Mouse (Mus musculus) intestine, postnatal 0 days (tissue): ENCODE data around the gene Arhgap31. TPM values are rescaled to one million over a fixed set of nuclear protein-coding genes. Genes with fewer than 3 reads are reported as not detected.

Source experiments
- ATAC-seq: fragments of 200-750 bp; cut with Nextera tagmentation; 2 replicates; pipeline ENCODE4 v1.8.0; 2017; ENCODE audit warnings: mild to moderate bottlenecking, moderate TSS enrichment, moderate library complexity
- H3K27ac ChIP-seq: fragments of 300-500 bp; sonication (generic); 2 replicates; pipeline ENCODE4 v1.5.1; 2014; ENCODE audit warnings: mild to moderate bottlenecking, low read depth, low read length, moderate library complexity
- H3K27me3 ChIP-seq: fragments of 300-500 bp; sonication (generic); replicated peaks from 2 replicates; pipeline ENCODE4 v1.6.1; 2014; ENCODE audit warnings: low read length, mixed read lengths; ENCODE audit not compliant: control insufficient read depth, insufficient read depth
- H3K36me3 ChIP-seq: fragments of 300-500 bp; sonication (generic); 2 replicates; pipeline ENCODE4 v1.6.1; 2014; ENCODE audit warnings: mild to moderate bottlenecking, moderate library complexity; ENCODE audit not compliant: control insufficient read depth, insufficient read depth
- H3K4me1 ChIP-seq: fragments of 300-500 bp; sonication (generic); replicated peaks from 2 replicates; pipeline ENCODE4 v1.6.1; 2014; ENCODE audit warnings: antibody characterized with exemption, low read length, mixed read lengths; ENCODE audit not compliant: control insufficient read depth, insufficient read depth
- H3K4me2 ChIP-seq: fragments of 300-500 bp; sonication (generic); replicated peaks from 2 replicates; pipeline ENCODE4 v1.6.1; 2014; ENCODE audit warnings: low read depth, mild to moderate bottlenecking, moderate library complexity
- H3K4me3 ChIP-seq: fragments of 300-500 bp; sonication (generic); 2 replicates; pipeline ENCODE4 v1.5.1; 2014; ENCODE audit warnings: low read depth, low read length
- H3K9ac ChIP-seq: fragments of 300-500 bp; sonication (generic); 2 replicates; pipeline ENCODE4 v1.6.1; 2014; ENCODE audit warnings: mild to moderate bottlenecking, low read depth, low read length
- H3K9me3 ChIP-seq: fragments of 300-500 bp; sonication (generic); 2 replicates; pipeline ENCODE4 v1.6.1; 2016; ENCODE audit warnings: mixed run types; ENCODE audit not compliant: control insufficient read depth
- CTCF ChIP-seq: sonication (generic); IDR thresholded peaks from 2 replicates; pipeline ENCODE4 v1.5.1; 2016; ENCODE audit warnings: low read depth, mild to moderate bottlenecking, control low read depth, antibody characterized with exemption, moderate library complexity
- WGBS: fragments of 180-500 bp; shearing (Covaris S2); extraction: QIAGEN DNeasy Blood & Tissue Kit; methylation state at CpG from one replicate; pipeline ENCODE4 v1.1.7; 2014; 5-methylcytosine and 5-hydroxymethylcytosine counted together
- polyA plus RNA-seq: library from polyadenylated mRNA; unstranded; fragments of >200 nt; fragmentation: Nextera tagmentation; extraction: Ambion mirVana; gene quantifications from 2 replicates; pipeline ENCODE4 v1.2.1, GENCODE M21; 2015

Arhgap31 gene
- polyA plus RNA-seq = 2.8 and 3.1 TPM in 2 replicates

DNA sequence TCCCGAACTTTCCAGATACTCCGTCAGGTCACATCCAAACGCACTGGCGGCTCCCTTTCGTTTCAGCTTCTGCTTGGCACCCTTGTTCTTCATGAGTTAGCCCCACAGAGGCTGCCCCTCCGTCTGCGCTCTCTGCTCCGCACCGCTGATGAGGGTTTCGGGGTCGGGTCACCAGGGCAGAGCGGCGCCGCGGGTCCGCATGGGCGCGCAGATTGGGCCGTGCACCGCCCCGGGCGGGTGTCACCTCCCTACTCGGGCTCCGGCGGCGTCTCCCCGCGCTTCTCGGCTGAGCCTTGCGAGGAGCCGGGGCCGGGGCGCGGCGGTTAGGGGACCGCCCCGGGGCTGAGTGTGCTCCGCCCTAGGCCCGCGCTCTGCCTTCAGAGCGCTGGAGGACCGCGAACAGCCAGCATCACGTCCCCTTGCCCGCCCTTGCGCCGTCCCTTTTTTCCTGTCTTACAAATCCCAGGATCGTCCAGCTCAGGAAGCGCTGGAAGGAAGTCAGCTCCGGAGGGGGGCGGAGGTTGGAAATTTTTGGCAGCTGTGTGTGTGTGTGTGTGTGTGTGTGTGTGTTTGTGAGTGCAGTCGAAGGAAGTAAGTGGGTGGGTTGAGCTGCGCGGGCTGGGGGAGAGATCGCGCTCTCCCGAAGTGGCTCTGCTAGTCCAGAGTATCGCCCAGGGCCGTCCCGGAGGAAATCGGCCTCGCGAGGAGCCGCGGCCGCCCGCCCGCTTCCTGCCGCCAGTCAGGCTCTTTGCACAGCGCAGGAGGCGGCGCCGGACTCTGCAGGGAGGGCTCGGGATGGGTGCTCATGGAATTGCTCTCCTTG lies at the start of gene Arhgap31:
Gene Arhgap31, minus strand, starts transcription at position 694 of the 823 bp plus-strand sequence.
- Histone ChIP-seq H3K9ac (peak within 1 kb of the TSS; percentile 59), H3K4me2 (peak within 1 kb of the TSS; percentile 92), H3K36me3 (no peaks in the 10 kb centered on the region), H3K9me3 (no peaks in the 10 kb centered on the region), H3K27ac (peak within 1 kb of the TSS; percentile 82), H3K27me3 (no peaks in the 10 kb centered on the region), H3K4me3 (peak within 1 kb of the TSS; percentile 65), H3K4me1 (no peaks in the 10 kb centered on the region)
- TF ChIP-seq CTCF = no peak
- peak; percentile 86 for ATAC-seq
- WGBS = under 1% methylated on average over 71 of the region's 74 CpGs

GRCm38 (mm10) chr16:38762401-38762800 lies 49.3 kb upstream of the Arhgap31 start:
- H3K27ac ChIP-seq = no peak overlapping the region
- no peak for ATAC-seq
- no peaks in the 10 kb centered on the region for H3K4me1 ChIP-seq
- no peak overlapping the region for H3K4me3 ChIP-seq
- 85% methylated on average over 8 of the region's 8 CpGs for WGBS
- H3K9ac ChIP-seq = no peak overlapping the region
- no peak for TF ChIP-seq CTCF
- H3K4me2 ChIP-seq = no peak overlapping the region
- H3K27me3 ChIP-seq = no peaks in the 10 kb centered on the region
- peaks cover 37% of the 10 kb centered on the region for H3K36me3 ChIP-seq
- no peaks in the 10 kb centered on the region for H3K9me3 ChIP-seq

DNA sequence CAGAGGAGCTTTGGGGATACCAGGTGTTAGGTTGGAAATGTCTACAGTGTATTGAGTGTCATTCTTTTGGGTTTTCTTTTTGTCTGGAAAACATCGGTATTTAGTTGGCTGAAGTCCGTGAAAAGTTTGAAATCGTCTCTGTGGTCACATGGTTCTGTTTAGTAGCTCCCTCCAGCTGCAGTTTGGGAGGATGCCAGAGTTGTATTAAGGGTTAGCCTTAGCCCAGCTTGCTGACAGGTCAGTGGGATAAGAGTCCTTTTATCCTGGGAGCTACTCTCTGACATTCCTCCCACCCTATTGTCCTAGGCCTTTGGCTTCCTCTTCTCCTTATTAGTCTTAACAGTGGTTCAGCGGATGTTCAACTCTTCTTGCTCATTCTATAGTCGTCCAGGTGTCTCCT lies 48.9 kb upstream of the Arhgap31 start:
- WGBS = 76% methylated on average over 5 of the region's 5 CpGs
- no peaks in the 10 kb centered on the region for H3K27me3 ChIP-seq

DNA sequence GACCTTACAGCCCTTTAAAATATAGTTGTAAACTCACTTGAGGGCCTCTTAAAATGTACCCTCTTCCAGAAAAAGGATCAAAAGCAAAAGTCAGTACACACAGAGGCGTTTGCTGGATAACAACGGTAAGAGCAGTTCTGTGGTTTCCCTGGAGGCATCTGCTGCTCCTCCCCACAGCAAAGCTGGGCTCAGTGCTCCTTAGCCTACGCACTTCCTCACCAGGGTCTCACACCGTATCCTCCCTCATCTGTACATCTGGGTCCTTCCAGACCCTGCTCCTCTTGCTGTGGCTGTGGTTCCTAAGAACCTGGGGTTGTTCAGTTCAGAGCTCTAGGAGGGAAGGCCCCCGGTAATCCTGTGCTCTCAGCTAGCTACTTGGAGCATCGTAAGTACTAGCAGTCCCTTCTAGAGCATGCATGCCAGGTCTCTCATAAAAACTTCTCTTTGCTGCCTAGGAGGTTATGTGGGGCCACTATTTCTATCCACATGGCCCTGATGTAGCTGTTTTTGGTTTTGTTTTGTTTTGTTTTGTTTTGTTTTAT lies 47.8 kb upstream of the Arhgap31 start:
- no peaks in the 10 kb centered on the region for H3K27me3 ChIP-seq

More for the DNA sequence above, 48.9 kb upstream of the Arhgap31 start:
- no peak overlapping the region for H3K9ac ChIP-seq
- no peak overlapping the region for H3K27ac ChIP-seq
- no peaks in the 10 kb centered on the region for H3K9me3 ChIP-seq
- no peak for TF ChIP-seq CTCF
- H3K36me3 ChIP-seq = peaks cover 37% of the 10 kb centered on the region
- H3K4me1 ChIP-seq = no peaks in the 10 kb centered on the region
- no peak overlapping the region for H3K4me3 ChIP-seq
- no peak for ATAC-seq
- H3K4me2 ChIP-seq = no peak overlapping the region

DNA sequence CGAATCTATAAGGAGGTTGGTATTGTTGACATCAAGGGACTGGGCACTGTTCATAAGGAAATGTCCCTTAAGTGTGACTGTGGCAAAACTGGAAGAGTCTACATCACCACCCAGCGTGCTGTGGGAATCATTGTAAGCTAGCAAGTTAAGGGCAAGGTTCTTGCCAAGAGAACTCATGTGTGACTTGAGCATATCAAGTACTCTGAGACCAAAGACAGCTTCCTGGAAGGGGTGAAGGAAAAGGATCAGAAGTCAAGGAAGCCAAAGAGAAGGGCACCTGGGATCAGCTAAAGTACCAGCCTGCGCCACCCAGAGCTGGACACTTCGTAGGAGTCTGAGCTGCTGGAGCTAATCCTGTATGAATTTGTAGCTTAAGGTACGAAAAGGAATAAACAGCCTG lies 47.2 kb upstream of the Arhgap31 start:
- Histone ChIP-seq H3K9ac (no peak overlapping the region), H3K4me1 (0 out of 2 replicates have a peak, but pooled peaks cover 4% of the 10 kb centered on the region), H3K4me3 (no peak overlapping the region), H3K9me3 (no peaks in the 10 kb centered on the region), H3K27ac (no peak overlapping the region), H3K36me3 (peaks cover 37% of the 10 kb centered on the region), H3K4me2 (no peak overlapping the region), H3K27me3 (no peaks in the 10 kb centered on the region)
- no peak for TF ChIP-seq CTCF
- WGBS = 95% methylated on average over 5 of the region's 5 CpGs
- ATAC-seq = no peak

More for the DNA sequence above, 47.8 kb upstream of the Arhgap31 start:
- Histone ChIP-seq H3K9me3 (no peaks in the 10 kb centered on the region), H3K27ac (no peak overlapping the region), H3K4me3 (no peak overlapping the region), H3K36me3 (peaks cover 37% of the 10 kb centered on the region), H3K4me1 (0 out of 2 replicates have a peak, but pooled peaks cover 4% of the 10 kb centered on the region), H3K4me2 (no peak overlapping the region), H3K9ac (no peak overlapping the region)
- 84% methylated on average over 6 of the region's 6 CpGs for WGBS
- TF ChIP-seq CTCF = no peak
- ATAC-seq = no peak

DNA sequence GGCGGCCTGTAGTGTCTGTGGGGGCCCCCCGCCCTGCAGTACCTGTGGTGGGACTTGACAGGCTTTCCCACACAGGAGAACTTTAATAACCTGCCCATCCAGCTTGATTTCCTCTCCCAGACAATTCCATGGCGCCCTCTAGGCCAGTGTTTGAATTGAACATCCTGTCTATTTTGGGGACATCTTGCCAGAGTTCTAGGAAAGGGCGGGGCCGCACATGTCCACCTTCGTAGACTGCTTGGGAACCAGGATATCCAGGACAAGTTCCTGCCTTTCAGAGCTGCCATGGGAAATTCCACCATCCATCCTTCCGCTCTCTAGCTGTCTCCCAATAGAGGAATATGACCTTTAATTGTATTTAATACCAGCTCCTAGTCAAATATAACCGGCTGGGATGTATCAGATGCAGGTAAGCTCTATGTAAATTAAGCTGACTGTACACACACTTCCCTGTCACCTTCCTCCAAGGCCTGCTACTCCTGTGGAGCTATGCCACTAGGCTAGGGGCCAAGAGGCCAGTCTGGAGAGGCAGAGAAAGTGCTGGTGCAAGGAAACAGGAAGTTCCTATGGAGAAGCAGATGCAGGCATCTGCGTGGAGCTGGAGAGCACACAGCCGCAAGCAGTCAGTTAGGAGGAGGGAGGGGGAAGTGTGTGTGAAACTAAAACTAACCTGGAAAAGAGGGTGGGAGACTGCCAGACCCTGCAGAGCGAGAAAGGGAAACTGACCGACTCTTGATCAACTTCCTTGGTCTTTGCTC lies 45.2 kb upstream of the Arhgap31 start:
- H3K27me3 ChIP-seq = no peaks in the 10 kb centered on the region
- ATAC-seq = no peak
- 78% methylated on average over 12 of the region's 12 CpGs for WGBS
- no peak overlapping the region for H3K4me3 ChIP-seq
- no peaks in the 10 kb centered on the region for H3K9me3 ChIP-seq
- H3K9ac ChIP-seq = no peak overlapping the region
- TF ChIP-seq CTCF = peak; percentile 22
- 0 out of 2 replicates have a peak, but pooled peaks cover 4% of the 10 kb centered on the region for H3K4me1 ChIP-seq
- no peak overlapping the region; the same call in 1 of the 2 replicates for H3K27ac ChIP-seq
- H3K4me2 ChIP-seq = no peak overlapping the region
- H3K36me3 ChIP-seq = peaks cover 35% of the 10 kb centered on the region
